Mouse (Mus musculus) lung, postnatal 10 days (tissue): ENCODE data around the gene Dhx8.
A peak's percentile ranks its signal among the peaks of the same experiment; 100 is the strongest.

Experiments used
- DNase-seq: peaks from one replicate; pipeline ENCODE4 v3.0.0; 2021

The Dhx8 gene

GRCm38 (mm10) chr11:101732518-101733440, at the start of gene Dhx8:
Gene Dhx8, plus strand, starts transcription at chr11:101732919.
- DNase-seq, result peak; percentile 98

- peak; percentile 80 for DNase-seq
Measured at GRCm38 (mm10) chr11:101687351-101688301, 45.1 kb upstream of the Dhx8 start.

GRCm38 (mm10) chr11:101689701-101690113, 43.0 kb upstream of the Dhx8 start:
- no peak for DNase-seq

GRCm38 (mm10) chr11:101690326-101690725, 42.4 kb upstream of the Dhx8 start:
- DNase-seq, result no peak

- peak; percentile 58 for DNase-seq
Measured at GRCm38 (mm10) chr11:101695906-101696661, 36.6 kb upstream of the Dhx8 start.

GRCm38 (mm10) chr11:101697156-101697861, 35.4 kb upstream of the Dhx8 start:
- DNase-seq, result no peak

- DNase-seq, result no peak
Measured at GRCm38 (mm10) chr11:101698114-101698513, 34.6 kb upstream of the Dhx8 start.

- DNase-seq, result no peak
Measured at GRCm38 (mm10) chr11:101699556-101699955, 33.2 kb upstream of the Dhx8 start.

- DNase-seq, result no peak
Measured at GRCm38 (mm10) chr11:101699991-101700390, 32.7 kb upstream of the Dhx8 start.

- peak; percentile 62 for DNase-seq
Measured at GRCm38 (mm10) chr11:101700446-101700845, 32.3 kb upstream of the Dhx8 start.

- DNase-seq, result no peak
Measured at GRCm38 (mm10) chr11:101704081-101704480, 28.6 kb upstream of the Dhx8 start.

- DNase-seq, result no peak
Measured at GRCm38 (mm10) chr11:101706764-101707448, 25.8 kb upstream of the Dhx8 start.

- no peak for DNase-seq
Measured at GRCm38 (mm10) chr11:101708482-101708881, 24.2 kb upstream of the Dhx8 start.

GRCm38 (mm10) chr11:101712811-101713210, 19.9 kb upstream of the Dhx8 start:
- DNase-seq, result no peak

- no peak for DNase-seq
Measured at GRCm38 (mm10) chr11:101714012-101714411, 18.7 kb upstream of the Dhx8 start.

- DNase-seq, result no peak
Measured at GRCm38 (mm10) chr11:101718324-101718723, 14.4 kb upstream of the Dhx8 start.

- DNase-seq, result no peak
Measured at GRCm38 (mm10) chr11:101719986-101720520, 12.7 kb upstream of the Dhx8 start.

- DNase-seq, result no peak
Measured at GRCm38 (mm10) chr11:101725043-101725442, 7.7 kb upstream of the Dhx8 start.

GRCm38 (mm10) chr11:101726765-101727164, 6.0 kb upstream of the Dhx8 start:
- no peak for DNase-seq

- DNase-seq, result no peak
Measured at GRCm38 (mm10) chr11:101729308-101729707, 3.4 kb upstream of the Dhx8 start.

- no peak for DNase-seq
Measured at GRCm38 (mm10) chr11:101733596-101733995, 877 bp downstream of the Dhx8 start.
